Mouse (Mus musculus) embryonic facial prominence, embryonic 15.5 days (tissue): ENCODE data around the gene Sdhb. TPM values are rescaled to one million over a fixed set of nuclear protein-coding genes. Genes with fewer than 3 reads are reported as not detected.

ENCODE experiments used
- ATAC-seq: fragments of 200-750 bp; cut with Nextera tagmentation; 2 replicates; pipeline ENCODE4 v1.8.0; 2017; ENCODE audit warnings: low read depth, moderate TSS enrichment; ENCODE audit not compliant: insufficient number of reproducible peaks, low FRiP score, low TSS enrichment
- H3K27ac ChIP-seq: fragments of 300-500 bp; sonication (generic); replicated peaks from 2 replicates; pipeline ENCODE4 v1.5.1; 2015; ENCODE audit warnings: mild to moderate bottlenecking, inconsistent platforms
- H3K27me3 ChIP-seq: fragments of 300-500 bp; sonication (generic); 2 replicates; pipeline ENCODE4 v1.6.1; 2015; ENCODE audit warnings: inconsistent platforms
- H3K36me3 ChIP-seq: fragments of 300-500 bp; sonication (generic); 2 replicates; pipeline ENCODE4 v1.6.1; 2015; ENCODE audit warnings: mild to moderate bottlenecking, inconsistent platforms
- H3K4me1 ChIP-seq: fragments of 300-500 bp; sonication (generic); 2 replicates; pipeline ENCODE4 v1.6.1; 2015; ENCODE audit warnings: inconsistent platforms
- H3K4me2 ChIP-seq: fragments of 300-500 bp; sonication (generic); replicated peaks from 2 replicates; pipeline ENCODE4 v1.6.1; 2015; ENCODE audit warnings: mild to moderate bottlenecking, inconsistent platforms
- H3K4me3 ChIP-seq: fragments of 300-500 bp; sonication (generic); replicated peaks from 2 replicates; pipeline ENCODE4 v1.5.1; 2015; ENCODE audit warnings: mild to moderate bottlenecking, inconsistent platforms
- H3K9ac ChIP-seq: fragments of 300-500 bp; sonication (generic); 2 replicates; pipeline ENCODE4 v1.6.1; 2015; ENCODE audit warnings: inconsistent platforms
- H3K9me3 ChIP-seq: fragments of 300-500 bp; sonication (generic); replicated peaks from 2 replicates; pipeline ENCODE4 v1.6.1; 2016; ENCODE audit warnings: inconsistent platforms
- WGBS: fragments of 180-500 bp; shearing (Covaris S2); methylation state at CpG from one replicate; pipeline ENCODE4 v1.1.7; 2015; 5-methylcytosine and 5-hydroxymethylcytosine counted together
- polyA plus RNA-seq: library from polyadenylated mRNA; unstranded; fragments of >200 nt; fragmentation: Nextera tagmentation; extraction: Ambion mirVana; gene quantifications from 2 replicates; pipeline ENCODE4 v1.2.1, GENCODE M21; 2015

Gene Sdhb
- polyA plus RNA-seq, 1 experiment from 2014 or later: 362 TPM

GRCm38 (mm10) chr4:140928349-140928748 lies 32.7 kb upstream of the Sdhb start:
- Histone ChIP-seq H3K4me1 (no peaks in the 10 kb centered on the region), H3K27ac (no peak overlapping the region), H3K9me3 (no peaks in the 10 kb centered on the region), H3K9ac (no peak overlapping the region), H3K4me3 (no peak overlapping the region), H3K27me3 (no peaks in the 10 kb centered on the region), H3K36me3 (no peaks in the 10 kb centered on the region), H3K4me2 (no peak overlapping the region)
- no peak for ATAC-seq
- WGBS: 76% methylated on average over 9 of the region's 9 CpGs

- no peaks in the 10 kb centered on the region for H3K36me3 ChIP-seq
- no peak overlapping the region for H3K27ac ChIP-seq
- H3K4me1 ChIP-seq: no peaks in the 10 kb centered on the region
- no peaks in the 10 kb centered on the region for H3K27me3 ChIP-seq
- WGBS: 31% methylated on average over 8 of the region's 8 CpGs
- no peak overlapping the region for H3K4me3 ChIP-seq
- no peak overlapping the region for H3K9ac ChIP-seq
- no peak overlapping the region for H3K4me2 ChIP-seq
- no peaks in the 10 kb centered on the region for H3K9me3 ChIP-seq
- no peak for ATAC-seq
Observed at GRCm38 (mm10) chr4:140929745-140930144, 31.3 kb upstream of the Sdhb start.

GRCm38 (mm10) chr4:140930900-140931470 lies 30.0 kb upstream of the Sdhb start:
- no peak for ATAC-seq
- WGBS: 55% methylated on average over 10 of the region's 10 CpGs
- no peaks in the 10 kb centered on the region for H3K9me3 ChIP-seq

GRCm38 (mm10) chr4:140935643-140936042 lies 25.4 kb upstream of the Sdhb start:
- Histone ChIP-seq H3K4me3 (no peak overlapping the region), H3K9me3 (0 out of 2 replicates have a peak, but pooled peaks cover 4% of the 10 kb centered on the region), H3K4me2 (no peak overlapping the region), H3K9ac (no peak overlapping the region), H3K36me3 (no peaks in the 10 kb centered on the region), H3K27ac (no peak overlapping the region), H3K27me3 (no peaks in the 10 kb centered on the region), H3K4me1 (no peaks in the 10 kb centered on the region)
- 78% methylated on average over 9 of the region's 9 CpGs for WGBS
- no peak for ATAC-seq

More at GRCm38 (mm10) chr4:140930900-140931470, 30.0 kb upstream of the Sdhb start:
- no peak overlapping the region for H3K4me3 ChIP-seq
- no peak overlapping the region for H3K9ac ChIP-seq
- H3K4me1 ChIP-seq: no peaks in the 10 kb centered on the region
- H3K27me3 ChIP-seq: no peaks in the 10 kb centered on the region
- H3K4me2 ChIP-seq: no peak overlapping the region
- no peaks in the 10 kb centered on the region for H3K36me3 ChIP-seq
- H3K27ac ChIP-seq: no peak overlapping the region

GRCm38 (mm10) chr4:140944356-140944755 lies 16.6 kb upstream of the Sdhb start:
- H3K4me1 ChIP-seq: no peaks in the 10 kb centered on the region
- no peak overlapping the region for H3K27ac ChIP-seq
- H3K4me3 ChIP-seq: no peak overlapping the region
- no peaks in the 10 kb centered on the region for H3K27me3 ChIP-seq
- no peak overlapping the region for H3K9ac ChIP-seq
- no peaks in the 10 kb centered on the region for H3K9me3 ChIP-seq
- WGBS: 87% methylated on average over 12 of the region's 12 CpGs
- H3K36me3 ChIP-seq: no peaks in the 10 kb centered on the region
- ATAC-seq: no peak
- H3K4me2 ChIP-seq: no peak overlapping the region

GRCm38 (mm10) chr4:140944961-140945442 lies 16.0 kb upstream of the Sdhb start:
- Histone ChIP-seq H3K27ac (no peak overlapping the region), H3K9me3 (no peaks in the 10 kb centered on the region), H3K4me3 (no peak overlapping the region), H3K27me3 (no peaks in the 10 kb centered on the region), H3K9ac (no peak overlapping the region), H3K36me3 (no peaks in the 10 kb centered on the region), H3K4me2 (no peak overlapping the region), H3K4me1 (no peaks in the 10 kb centered on the region)
- 57% methylated on average over 5 of the region's 5 CpGs for WGBS
- no peak for ATAC-seq

GRCm38 (mm10) chr4:140945571-140945970 lies 15.4 kb upstream of the Sdhb start:
- Histone ChIP-seq H3K27ac (no peak overlapping the region), H3K27me3 (no peaks in the 10 kb centered on the region), H3K4me2 (no peak overlapping the region), H3K9me3 (no peaks in the 10 kb centered on the region), H3K4me1 (no peaks in the 10 kb centered on the region), H3K4me3 (no peak overlapping the region), H3K36me3 (no peaks in the 10 kb centered on the region), H3K9ac (no peak overlapping the region)
- ATAC-seq: no peak
- 93% methylated on average over 4 of the region's 4 CpGs for WGBS

GRCm38 (mm10) chr4:140946048-140946447 lies 15.0 kb upstream of the Sdhb start:
- no peak for ATAC-seq
- Histone ChIP-seq H3K4me1 (no peaks in the 10 kb centered on the region), H3K27me3 (no peaks in the 10 kb centered on the region), H3K36me3 (no peaks in the 10 kb centered on the region), H3K9ac (no peak overlapping the region), H3K9me3 (no peaks in the 10 kb centered on the region), H3K27ac (no peak overlapping the region), H3K4me2 (no peak overlapping the region), H3K4me3 (no peak overlapping the region)
- WGBS: 65% methylated on average over 4 of the region's 4 CpGs

GRCm38 (mm10) chr4:140946580-140947205 lies 14.3 kb upstream of the Sdhb start:
- no peak overlapping the region for H3K4me3 ChIP-seq
- no peaks in the 10 kb centered on the region for H3K27me3 ChIP-seq
- H3K9ac ChIP-seq: no peak overlapping the region
- H3K36me3 ChIP-seq: no peaks in the 10 kb centered on the region
- H3K4me2 ChIP-seq: no peak overlapping the region
- ATAC-seq: no peak
- WGBS: 66% methylated on average over 14 of the region's 14 CpGs
- no peak overlapping the region for H3K27ac ChIP-seq
- no peaks in the 10 kb centered on the region for H3K9me3 ChIP-seq
- H3K4me1 ChIP-seq: no peaks in the 10 kb centered on the region

GRCm38 (mm10) chr4:140947487-140948440 lies 13.2 kb upstream of the Sdhb start:
- WGBS: 81% methylated on average over 12 of the region's 12 CpGs
- Histone ChIP-seq H3K4me1 (no peaks in the 10 kb centered on the region), H3K4me2 (no peak overlapping the region), H3K9me3 (no peaks in the 10 kb centered on the region), H3K9ac (no peak overlapping the region), H3K27ac (no peak overlapping the region), H3K27me3 (no peaks in the 10 kb centered on the region), H3K36me3 (no peaks in the 10 kb centered on the region), H3K4me3 (no peak overlapping the region)
- no peak for ATAC-seq

GRCm38 (mm10) chr4:140948481-140948880 lies 12.5 kb upstream of the Sdhb start:
- ATAC-seq: no peak
- no peaks in the 10 kb centered on the region for H3K36me3 ChIP-seq
- no peak overlapping the region for H3K9ac ChIP-seq
- H3K27me3 ChIP-seq: no peaks in the 10 kb centered on the region
- no peak overlapping the region for H3K4me2 ChIP-seq
- WGBS: 84% methylated on average over 6 of the region's 6 CpGs
- no peak overlapping the region for H3K27ac ChIP-seq
- H3K4me3 ChIP-seq: no peak overlapping the region
- no peaks in the 10 kb centered on the region for H3K9me3 ChIP-seq
- H3K4me1 ChIP-seq: no peaks in the 10 kb centered on the region
